Mouse (Mus musculus) neural tube, embryonic 12.5 days (tissue): Measurements from ENCODE around the gene Gm20916. TPM values are rescaled to one million over a fixed set of nuclear protein-coding genes. Genes with fewer than 3 reads are reported as not detected.
"Not testable (repeated sequence)": the region's sequence is repeated elsewhere in the genome, so short reads cannot be mapped to it uniquely, and the experiment has no call there.

Source experiments
- ATAC-seq: fragments of 200-750 bp; cut with Nextera tagmentation; 2 replicates; pipeline ENCODE4 v1.8.0; 2017; ENCODE audit warnings: low read depth, mild to moderate bottlenecking, moderate TSS enrichment, moderate library complexity; ENCODE audit not compliant: low FRiP score
- H3K27ac ChIP-seq: fragments of 300-500 bp; sonication (generic); 2 replicates; pipeline ENCODE4 v1.5.1; 2016
- H3K27me3 ChIP-seq: fragments of 300-500 bp; sonication (generic); replicated peaks from 2 replicates; pipeline ENCODE4 v1.6.1; 2016; ENCODE audit warnings: mild to moderate bottlenecking
- H3K36me3 ChIP-seq: fragments of 300-500 bp; sonication (generic); 2 replicates; pipeline ENCODE4 v1.6.1; 2016; ENCODE audit warnings: mild to moderate bottlenecking
- H3K4me1 ChIP-seq: fragments of 300-500 bp; sonication (generic); 2 replicates; pipeline ENCODE4 v1.6.1; 2016
- H3K4me2 ChIP-seq: fragments of 300-500 bp; sonication (generic); replicated peaks from 2 replicates; pipeline ENCODE4 v1.6.1; 2016; ENCODE audit warnings: mild to moderate bottlenecking
- H3K4me3 ChIP-seq: fragments of 300-500 bp; sonication (generic); 2 replicates; pipeline ENCODE4 v1.5.1; 2016
- H3K9ac ChIP-seq: fragments of 300-500 bp; sonication (generic); 2 replicates; pipeline ENCODE4 v1.6.1; 2016; ENCODE audit warnings: mild to moderate bottlenecking
- H3K9me3 ChIP-seq: fragments of 300-500 bp; sonication (generic); 2 replicates; pipeline ENCODE4 v1.6.1; 2016; ENCODE audit warnings: mild to moderate bottlenecking
- WGBS: fragments of 180-500 bp; shearing (Covaris S2); methylation state at CpG from one replicate; pipeline ENCODE4 v1.1.7; 2016; 5-methylcytosine and 5-hydroxymethylcytosine counted together
- polyA plus RNA-seq: library from polyadenylated mRNA; unstranded; fragments of >200 nt; fragmentation: Nextera tagmentation; extraction: Ambion mirVana; gene quantifications from 2 replicates; pipeline ENCODE4 v1.2.1, GENCODE M21; 2016

Gene Gm20916
- not detected in 2 replicates for polyA plus RNA-seq

- H3K36me3 ChIP-seq, H3K4me1 ChIP-seq, H3K4me3 ChIP-seq, ATAC-seq, H3K27me3 ChIP-seq, H3K9me3 ChIP-seq, H3K9ac ChIP-seq, H3K27ac ChIP-seq, H3K4me2 ChIP-seq: not testable (repeated sequence)
- WGBS, result no CpG with 5 or more reads among the region's 6 CpGs
These were observed at the start of gene Gm20916 for GRCm38 (mm10) chrY:79319265-79319664. TSS of gene Gm20916 (plus strand) at chrY:79319565.

Other genes with a start within 250 kb of the Gm20916 start
- not detected in 2 replicates for gene Gm20917, start 168.4 kb upstream of the Gm20916 start, polyA plus RNA-seq